Comparison of ENCODE assay signal across 7 mouse cellular contexts in the genomic region with DNA sequence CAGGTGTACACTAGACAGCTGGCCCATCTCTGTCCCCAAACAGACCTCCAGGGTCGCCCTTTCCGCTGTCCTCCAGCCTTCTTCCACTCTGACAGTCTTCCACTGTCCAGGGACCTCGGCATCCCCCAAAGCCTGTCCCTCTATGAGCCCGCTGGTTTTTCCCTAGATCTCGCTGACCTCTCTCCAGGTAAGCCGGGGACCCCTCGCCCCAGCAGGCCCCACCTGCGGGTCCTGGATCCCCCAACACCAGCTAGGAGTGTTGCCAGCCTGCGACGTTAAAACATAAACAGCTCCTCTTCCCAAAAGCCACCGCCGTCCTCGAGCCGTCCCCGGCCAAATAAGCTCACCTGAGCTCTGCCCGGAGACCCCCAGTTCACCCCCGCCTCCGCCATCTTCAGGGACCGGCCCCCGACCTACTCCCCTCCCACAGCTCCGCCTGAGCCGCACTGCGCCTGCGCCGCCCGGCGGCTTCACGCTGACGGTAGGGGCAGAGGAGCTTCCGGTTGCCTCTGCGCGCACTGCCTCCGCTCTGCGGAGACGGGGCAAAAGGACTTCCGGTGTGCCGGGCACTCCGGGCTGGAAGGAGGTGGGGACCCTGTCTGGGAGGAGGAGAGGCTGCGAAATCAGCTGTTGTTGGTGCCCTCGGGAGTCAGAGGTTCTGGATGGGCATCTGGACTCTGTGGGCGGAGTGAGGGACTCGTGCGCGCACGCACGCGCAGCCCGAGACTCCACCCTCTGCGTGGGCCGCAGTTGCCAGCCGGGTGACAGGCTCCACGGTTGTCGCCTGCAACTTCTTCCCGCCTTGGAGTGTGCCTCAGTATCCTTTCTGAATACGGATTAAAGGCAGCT. TPM values are rescaled to one million over a fixed set of nuclear protein-coding genes. Genes with fewer than 3 reads are reported as not detected.
DNase-seq lines count a peak whose midpoint lies in the region; ATAC-seq lines count a peak whose summit lies in the region.

No protein-coding gene starts in this region.

- H3K36me3 ChIP-seq in embryonic facial prominence, embryonic 10.5 days (replicated peaks), result peaks cover 3% of the 10 kb centered on the region; the same call in 1 of the 2 replicates
- no peaks in the 10 kb centered on the region for H3K36me3 ChIP-seq in limb, embryonic 10.5 days
- peaks cover 5% of the 10 kb centered on the region; the same call in 1 of the 2 replicates for H3K36me3 ChIP-seq in midbrain, embryonic 13.5 days

- DNase-seq in adrenal gland, postnatal 10 days, result peak; percentile 95
- DNase-seq in embryonic facial prominence, embryonic 10.5 days (ENCODE audit: low spot score), result peak; percentile 96
- DNase-seq in kidney, adult 11 months, result peak; percentile 92
- peak; percentile 95 for DNase-seq in limb, embryonic 10.5 days (ENCODE audit: low spot score)
- peak; percentile 67 for DNase-seq in spleen, adult 12 weeks (ENCODE audit: low spot score)

- peaks cover 26% of the 10 kb centered on the region for H3K4me1 ChIP-seq in embryonic facial prominence, embryonic 10.5 days
- peaks cover 14% of the 10 kb centered on the region for H3K4me1 ChIP-seq in limb, embryonic 10.5 days
- H3K4me1 ChIP-seq in midbrain, embryonic 13.5 days (replicated peaks), result peaks cover 30% of the 10 kb centered on the region

- peak overlapping the region; percentile 94 for H3K27ac ChIP-seq in embryonic facial prominence, embryonic 10.5 days (replicated peaks)
- peak overlapping the region; percentile 95 for H3K27ac ChIP-seq in limb, embryonic 10.5 days
- H3K27ac ChIP-seq in midbrain, embryonic 13.5 days, result peak overlapping the region; percentile 89

- peak overlapping the region; percentile 91 for H3K9ac ChIP-seq in midbrain, embryonic 13.5 days (replicated peaks)

- peak overlapping the region; percentile 86 for H3K4me3 ChIP-seq in embryonic facial prominence, embryonic 10.5 days
- H3K4me3 ChIP-seq in limb, embryonic 10.5 days, result peak overlapping the region; percentile 78
- peak overlapping the region; percentile 85 for H3K4me3 ChIP-seq in midbrain, embryonic 13.5 days (replicated peaks)

- no peaks in the 10 kb centered on the region for H3K27me3 ChIP-seq in embryonic facial prominence, embryonic 10.5 days (replicated peaks; ENCODE audit: low read depth, poor library complexity, severe bottlenecking)
- H3K27me3 ChIP-seq in limb, embryonic 10.5 days (ENCODE audit: low read depth, poor library complexity, severe bottlenecking), result no peaks in the 10 kb centered on the region
- H3K27me3 ChIP-seq in midbrain, embryonic 13.5 days, result no peaks in the 10 kb centered on the region

- peak; percentile 91 for ATAC-seq in granulocyte monocyte progenitor cell, adult 5-6 weeks (replicated peaks; ENCODE audit: poor library complexity, severe bottlenecking)
- peak; percentile 99 for ATAC-seq in midbrain, embryonic 13.5 days

- peak overlapping the region; percentile 87 for H3K4me2 ChIP-seq in midbrain, embryonic 13.5 days (replicated peaks)

- WGBS in embryonic facial prominence, embryonic 10.5 days, result under 1% methylated on average over 55 of the region's 55 CpGs
- under 1% methylated on average over 54 of the region's 55 CpGs for WGBS in limb, embryonic 10.5 days
- WGBS in midbrain, embryonic 13.5 days, result under 1% methylated on average over 55 of the region's 55 CpGs

- H3K9me3 ChIP-seq in embryonic facial prominence, embryonic 10.5 days, result no peaks in the 10 kb centered on the region
- H3K9me3 ChIP-seq in limb, embryonic 10.5 days (replicated peaks), result no peaks in the 10 kb centered on the region
- H3K9me3 ChIP-seq in midbrain, embryonic 13.5 days, result no peaks in the 10 kb centered on the region

RNA-seq across cellular contexts. Expression of a gene that starts 4.8 kb away (rescaled TPM):
- 10 to 100 TPM; 47.9 to 89.9 TPM for total RNA-seq in adrenal gland, postnatal 10 days (2021)
- 18.6 and 21.7 TPM in 2 replicates for polyA plus RNA-seq in embryonic facial prominence, embryonic 10.5 days (2016; fragmentation: Nextera tagmentation; extraction: Ambion mirVana)
- 7.1 and 48.4 TPM in 2 replicates for total RNA-seq in granulocyte monocyte progenitor cell, adult 5-6 weeks (2014; fragmentation: Nextera tagmentation)
- total RNA-seq in granulocyte monocyte progenitor cell, adult 5-6 weeks (2017), result 5.4 and 11.5 TPM in 2 replicates
- polyA plus RNA-seq in limb, embryonic 10.5 days (2016; fragmentation: Nextera tagmentation; extraction: Ambion mirVana), result 18.1 and 18.5 TPM in 2 replicates
- polyA plus RNA-seq in midbrain, embryonic 13.5 days (2015; fragmentation: Nextera tagmentation; extraction: Ambion mirVana), result 47.7 and 50.2 TPM in 2 replicates

Comparison
In these comparisons a context has a peak if more than half of its experiments do, and no peak if none do; other contexts are left out.
1. Peak in every context shown above with its lines: DNase-seq, ATAC-seq, H3K4me3 ChIP-seq and H3K27ac ChIP-seq.